Mouse (Mus musculus) forebrain, embryonic 16.5 days (tissue): ENCODE results near the gene Baz2b. TPM values are rescaled to one million over a fixed set of nuclear protein-coding genes. Genes with fewer than 3 reads are reported as not detected.

Experiments used
- ATAC-seq: fragments of 200-750 bp; cut with Nextera tagmentation; 2 replicates; pipeline ENCODE4 v1.8.0; 2017; ENCODE audit warnings: mild to moderate bottlenecking, moderate library complexity
- H3K27ac ChIP-seq: fragments of 300-500 bp; sonication (generic); 2 replicates; pipeline ENCODE4 v1.5.1; 2014; ENCODE audit warnings: low read length, control low read depth
- H3K27me3 ChIP-seq: fragments of 300-500 bp; sonication (generic); replicated peaks from 2 replicates; pipeline ENCODE4 v1.6.1; 2014; ENCODE audit warnings: low read length; ENCODE audit not compliant: control insufficient read depth, insufficient read depth
- H3K36me3 ChIP-seq: fragments of 300-500 bp; sonication (generic); 2 replicates; pipeline ENCODE4 v1.6.1; 2014; ENCODE audit not compliant: control insufficient read depth, insufficient read depth
- H3K4me1 ChIP-seq: fragments of 300-500 bp; sonication (generic); replicated peaks from 2 replicates; pipeline ENCODE4 v1.6.1; 2014; ENCODE audit warnings: low read length; ENCODE audit not compliant: control insufficient read depth, insufficient read depth
- H3K4me2 ChIP-seq: fragments of 300-500 bp; sonication (generic); 2 replicates; pipeline ENCODE4 v1.6.1; 2014; ENCODE audit warnings: mild to moderate bottlenecking, low read length, control low read depth
- H3K4me3 ChIP-seq: fragments of 300-500 bp; sonication (generic); replicated peaks from 2 replicates; pipeline ENCODE4 v1.5.1; 2014; ENCODE audit warnings: mild to moderate bottlenecking, low read length, control low read depth
- H3K9ac ChIP-seq: fragments of 300-500 bp; sonication (generic); replicated peaks from 2 replicates; pipeline ENCODE4 v1.6.1; 2014; ENCODE audit warnings: low read depth, low read length, control low read depth
- H3K9me3 ChIP-seq: fragments of 300-500 bp; sonication (generic); 2 replicates; pipeline ENCODE4 v1.6.1; 2016; ENCODE audit warnings: low read length; ENCODE audit not compliant: control insufficient read depth
- WGBS: fragments of 180-500 bp; shearing (Covaris S2); extraction: QIAGEN DNeasy Blood & Tissue Kit; methylation state at CpG from one replicate; pipeline ENCODE4 v1.1.7; 2014; 5-methylcytosine and 5-hydroxymethylcytosine counted together
- polyA plus RNA-seq: library from polyadenylated mRNA; unstranded; fragments of >200 nt; fragmentation: Nextera tagmentation; extraction: Ambion mirVana; gene quantifications from 2 replicates; pipeline ENCODE4 v1.2.1, GENCODE M21; 2015

The Baz2b gene
- polyA plus RNA-seq, 1 experiment from 2014 or later, result 70.2 TPM

- no peak overlapping the region for H3K4me2 ChIP-seq
- no peak overlapping the region for H3K4me3 ChIP-seq
- no peak for ATAC-seq
- H3K27me3 ChIP-seq, result no peaks in the 10 kb centered on the region
- H3K9ac ChIP-seq, result no peak overlapping the region
- WGBS, result 84% methylated on average over 1 of the region's 1 CpGs
- H3K27ac ChIP-seq, result no peak overlapping the region
- H3K36me3 ChIP-seq, result no peaks in the 10 kb centered on the region
- H3K4me1 ChIP-seq, result peaks cover 3% of the 10 kb centered on the region; the same call in 1 of the 2 replicates
- no peaks in the 10 kb centered on the region for H3K9me3 ChIP-seq
Measured at GRCm38 (mm10) chr2:60223489-60223888, 13.8 kb upstream of the Baz2b start.

- Histone ChIP-seq H3K9ac (no peak overlapping the region), H3K27me3 (no peaks in the 10 kb centered on the region), H3K36me3 (no peaks in the 10 kb centered on the region), H3K9me3 (no peaks in the 10 kb centered on the region), H3K4me3 (no peak overlapping the region), H3K4me1 (peaks cover 8% of the 10 kb centered on the region), H3K4me2 (no peak overlapping the region), H3K27ac (no peak overlapping the region)
- ATAC-seq, result no peak
- WGBS, result 86% methylated on average over 2 of the region's 2 CpGs
Measured at GRCm38 (mm10) chr2:60221954-60222353, 12.3 kb upstream of the Baz2b start.

GRCm38 (mm10) chr2:60221236-60221635 lies 11.6 kb upstream of the Baz2b start:
- no peaks in the 10 kb centered on the region for H3K9me3 ChIP-seq
- H3K27ac ChIP-seq, result no peak overlapping the region
- no peaks in the 10 kb centered on the region for H3K27me3 ChIP-seq
- H3K36me3 ChIP-seq, result no peaks in the 10 kb centered on the region
- WGBS, result 69% methylated on average over 6 of the region's 6 CpGs
- H3K9ac ChIP-seq, result no peak overlapping the region
- H3K4me1 ChIP-seq, result peaks cover 8% of the 10 kb centered on the region
- no peak overlapping the region for H3K4me2 ChIP-seq
- no peak overlapping the region for H3K4me3 ChIP-seq
- no peak for ATAC-seq

- ATAC-seq, result no peak
- no peaks in the 10 kb centered on the region for H3K9me3 ChIP-seq
- no peak overlapping the region for H3K9ac ChIP-seq
- no peak overlapping the region for H3K4me3 ChIP-seq
- no peak overlapping the region for H3K4me2 ChIP-seq
- H3K27me3 ChIP-seq, result no peaks in the 10 kb centered on the region
- no peaks in the 10 kb centered on the region; the same call in none of the 2 replicates for H3K36me3 ChIP-seq
- WGBS, result 90% methylated on average over 6 of the region's 6 CpGs
- H3K4me1 ChIP-seq, result peaks cover 18% of the 10 kb centered on the region
- H3K27ac ChIP-seq, result no peak overlapping the region
Measured at GRCm38 (mm10) chr2:60217620-60218019, 8.0 kb upstream of the Baz2b start.

- 93% methylated on average over 4 of the region's 4 CpGs for WGBS
- Histone ChIP-seq H3K27me3 (no peaks in the 10 kb centered on the region), H3K4me3 (no peak overlapping the region), H3K9me3 (no peaks in the 10 kb centered on the region), H3K36me3 (no peaks in the 10 kb centered on the region; the same call in none of the 2 replicates), H3K9ac (no peak overlapping the region), H3K4me1 (peaks cover 25% of the 10 kb centered on the region), H3K4me2 (no peak overlapping the region), H3K27ac (no peak overlapping the region)
- ATAC-seq, result no peak
Measured at GRCm38 (mm10) chr2:60216547-60217153, 7.0 kb upstream of the Baz2b start.

- WGBS, result 97% methylated on average over 2 of the region's 2 CpGs
- Histone ChIP-seq H3K4me3 (no peak overlapping the region), H3K9me3 (no peaks in the 10 kb centered on the region), H3K4me2 (no peak overlapping the region), H3K27ac (no peak overlapping the region), H3K9ac (no peak overlapping the region), H3K36me3 (no peaks in the 10 kb centered on the region; the same call in none of the 2 replicates), H3K4me1 (peaks cover 31% of the 10 kb centered on the region), H3K27me3 (no peaks in the 10 kb centered on the region)
- no peak for ATAC-seq
Measured at GRCm38 (mm10) chr2:60214683-60215082, 5.0 kb upstream of the Baz2b start.

- Histone ChIP-seq H3K4me1 (peaks cover 37% of the 10 kb centered on the region), H3K9me3 (no peaks in the 10 kb centered on the region), H3K27ac (no peak overlapping the region), H3K27me3 (no peaks in the 10 kb centered on the region), H3K4me3 (no peak overlapping the region), H3K4me2 (no peak overlapping the region), H3K36me3 (no peaks in the 10 kb centered on the region; the same call in none of the 2 replicates), H3K9ac (no peak overlapping the region)
- no peak for ATAC-seq
Measured at GRCm38 (mm10) chr2:60212488-60212887, 2.8 kb upstream of the Baz2b start.

- H3K4me2 ChIP-seq, result peak overlapping the region; percentile 84
- H3K9me3 ChIP-seq, result no peaks in the 10 kb centered on the region
- no peaks in the 10 kb centered on the region; the same call in none of the 2 replicates for H3K36me3 ChIP-seq
- peak overlapping the region; percentile 35; the same call in 1 of the 2 replicates for H3K27ac ChIP-seq
- ATAC-seq, result no peak; the same call in 1 of the 2 replicates
- H3K4me3 ChIP-seq, result peak overlapping the region; percentile 58
- H3K9ac ChIP-seq, result peak overlapping the region; percentile 91
- H3K27me3 ChIP-seq, result no peaks in the 10 kb centered on the region
- WGBS, result 14% methylated on average over 5 of the region's 5 CpGs
- peaks cover 34% of the 10 kb centered on the region for H3K4me1 ChIP-seq
Measured at GRCm38 (mm10) chr2:60210821-60211220, 1.2 kb upstream of the Baz2b start.

GRCm38 (mm10) chr2:60209122-60209611 lies 472 bp downstream of the Baz2b start:
- Histone ChIP-seq H3K9me3 (no peaks in the 10 kb centered on the region), H3K27me3 (no peaks in the 10 kb centered on the region), H3K4me1 (peaks cover 33% of the 10 kb centered on the region), H3K27ac (peak overlapping the region; percentile 81), H3K9ac (peak overlapping the region; percentile 73), H3K36me3 (no peaks in the 10 kb centered on the region; the same call in 1 of the 2 replicates), H3K4me2 (peak overlapping the region; percentile 68), H3K4me3 (peak overlapping the region; percentile 58)
- 0% methylated on average over 31 of the region's 35 CpGs for WGBS
- peak; percentile 54 for ATAC-seq
